Mouse (Mus musculus) left cerebral cortex, adult 18-20 months (tissue): Measurements from ENCODE around the gene Gjc1. TPM values are rescaled to one million over a fixed set of nuclear protein-coding genes. Genes with fewer than 3 reads are reported as not detected.

Experiments
- DNase-seq, 2 experiments: peaks; one replicate each; pipeline ENCODE4 v3.0.0; 2021 to 2022; ENCODE audit warnings: low spot score in 2 of 2, mixed read lengths in 1 of 2
- total RNA-seq, 2 experiments: library from RNA; stranded (reverse); gene quantifications; 2 replicates each; pipeline ENCODE4 v1.2.3; 2021

Gene Gjc1
- total RNA-seq, 2 experiments from 2014 or later = 3.2 to 4.8 TPM

DNA sequence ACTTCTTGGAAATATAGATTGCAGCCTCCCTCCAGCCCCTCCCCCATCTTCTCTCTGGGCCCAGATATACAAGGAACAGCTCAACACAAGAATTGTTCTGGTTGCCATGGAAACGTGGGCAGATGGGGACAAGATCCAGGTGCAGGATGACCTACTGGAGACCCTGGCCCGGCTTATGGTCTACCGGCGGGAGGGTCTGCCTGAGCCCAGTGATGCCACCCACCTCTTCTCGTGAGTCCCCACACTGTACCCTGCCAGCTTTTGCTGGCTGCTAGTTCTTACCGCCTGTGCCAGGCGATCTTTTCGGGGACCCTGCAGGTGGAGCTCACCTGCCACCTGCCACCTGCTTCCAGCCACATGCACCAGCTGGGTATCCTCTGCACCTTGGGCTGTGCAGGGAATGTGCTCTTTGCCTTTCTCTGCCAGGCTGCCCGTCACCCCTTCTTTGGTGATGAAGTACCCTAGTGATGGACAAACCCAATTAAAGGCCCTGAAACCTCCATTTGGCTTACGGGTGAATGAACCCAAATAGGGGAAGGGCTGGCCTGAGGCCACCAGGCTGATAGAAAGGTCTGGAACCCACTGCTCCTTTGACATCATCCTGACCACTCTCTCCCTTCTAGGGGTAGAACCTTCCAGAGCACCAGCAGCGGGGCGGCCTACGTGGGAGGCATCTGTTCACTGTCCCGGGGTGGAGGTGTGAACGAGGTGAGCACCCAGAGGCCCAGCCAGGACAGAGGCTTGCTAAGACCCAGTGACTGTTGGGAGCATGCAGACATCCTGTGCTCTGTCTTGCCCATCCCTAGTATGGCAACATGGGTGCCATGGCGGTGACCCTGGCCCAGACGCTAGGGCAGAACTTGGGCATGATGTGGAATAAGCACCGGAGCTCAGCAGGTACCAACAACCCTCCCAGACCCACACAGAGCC is 46.5 kb downstream of the Gjc1 start:
- DNase-seq = no peak

DNA sequence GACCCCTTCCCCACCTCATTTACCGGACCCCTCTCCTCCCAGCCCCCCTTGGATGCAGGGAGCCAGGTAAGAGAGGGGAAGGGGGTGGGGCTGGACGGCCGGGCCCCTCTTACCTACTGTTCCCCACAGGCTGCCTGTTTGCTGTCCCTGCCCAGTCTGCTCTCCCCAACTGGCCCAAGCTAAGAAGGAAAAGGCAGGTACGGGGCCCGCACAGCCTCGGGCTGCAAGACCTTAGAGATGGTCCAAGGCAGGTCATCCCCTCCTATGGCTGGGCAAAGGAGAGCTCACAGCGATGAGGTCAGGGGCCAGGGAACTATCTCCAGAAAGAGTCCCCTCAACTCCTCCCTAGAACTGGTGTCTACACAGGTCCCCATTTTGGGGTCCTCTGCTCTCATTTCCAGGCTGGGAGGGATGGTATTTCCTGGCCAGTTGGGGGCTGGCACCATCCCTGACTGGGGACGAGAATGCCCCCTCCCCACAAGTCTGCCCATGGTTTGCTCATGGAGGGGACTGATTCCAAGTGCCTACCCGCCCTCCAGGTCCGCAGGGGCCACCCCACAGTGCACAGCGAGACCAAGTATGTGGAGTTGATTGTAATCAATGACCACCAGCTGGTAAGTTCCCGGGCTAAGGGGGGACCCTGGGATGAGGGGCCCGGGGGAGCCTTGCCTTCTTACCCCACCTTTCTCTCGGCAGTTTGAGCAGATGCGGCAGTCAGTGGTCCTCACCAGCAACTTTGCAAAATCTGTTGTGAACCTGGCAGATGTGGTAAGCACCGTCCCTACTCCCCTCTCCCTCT is 47.4 kb downstream of the Gjc1 start:
- no peak for DNase-seq

DNA sequence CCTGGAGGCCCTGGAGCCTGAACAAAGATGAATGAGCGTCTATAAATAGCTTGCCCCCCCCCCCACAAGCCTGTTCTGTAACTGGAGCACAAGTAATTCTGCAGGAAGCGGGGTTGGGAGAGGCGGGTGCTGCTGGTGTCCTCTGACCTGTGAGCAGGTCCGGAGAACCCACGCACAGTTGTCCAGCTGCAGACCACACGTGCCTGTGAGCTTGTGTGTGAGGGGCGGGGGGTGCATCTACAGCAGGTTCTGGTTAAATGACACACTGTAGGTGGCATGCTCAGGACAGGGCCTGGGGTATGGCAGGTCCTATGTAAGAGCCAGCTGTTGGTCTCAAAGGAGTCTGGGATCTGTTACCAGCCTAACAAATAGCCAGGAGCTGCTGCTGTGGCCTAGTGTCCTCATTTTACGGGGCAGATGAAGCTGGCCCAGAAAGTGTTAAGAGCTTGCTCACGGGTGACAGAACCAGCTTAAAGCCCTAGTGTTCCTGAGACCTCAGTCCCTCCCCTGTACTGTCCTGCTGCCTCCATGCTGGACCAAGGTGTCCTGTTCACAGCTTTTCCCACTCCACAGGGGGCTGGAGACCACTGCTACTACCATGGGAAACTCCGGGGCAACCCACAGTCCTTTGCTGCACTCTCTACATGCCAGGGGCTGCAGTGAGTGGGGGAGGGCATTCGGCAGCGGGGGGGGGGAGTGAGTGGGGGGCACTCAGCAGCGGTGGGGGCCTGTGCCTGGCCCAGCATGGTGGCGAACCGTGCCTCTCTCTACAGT is 48.7 kb downstream of the Gjc1 start:
- no peak for DNase-seq

DNA sequence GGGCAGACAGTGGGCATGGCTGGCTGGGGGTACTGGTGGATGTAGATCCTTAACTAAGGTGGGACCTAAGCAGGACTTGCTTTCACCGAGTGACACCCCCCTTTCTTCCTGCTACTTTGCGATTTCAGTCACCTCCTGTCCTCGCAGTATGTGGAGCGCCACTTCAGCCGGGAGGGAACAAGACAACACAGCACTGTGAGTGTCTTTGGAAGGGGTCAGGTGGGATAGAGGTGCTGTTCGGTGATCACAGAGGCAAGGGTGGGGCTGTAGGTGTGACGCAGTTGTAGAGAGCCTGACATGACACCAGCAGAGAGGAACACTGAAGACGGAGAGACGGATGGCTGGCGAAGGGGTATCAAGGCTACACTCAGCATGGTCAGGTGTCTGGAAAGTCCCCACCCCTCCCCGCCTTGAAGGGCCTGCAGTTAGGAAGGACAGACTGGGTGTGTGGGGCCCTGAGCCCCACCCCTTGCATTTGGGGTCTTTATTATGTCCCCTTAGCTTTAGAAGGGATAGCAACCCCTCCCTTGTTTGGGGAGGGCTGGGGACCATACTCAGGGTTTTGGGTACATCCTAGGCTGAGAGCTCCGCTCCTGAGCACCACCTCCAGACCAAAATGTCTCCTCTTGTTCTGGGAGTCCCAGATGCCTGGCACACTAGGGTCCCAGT is 49.4 kb downstream of the Gjc1 start:
- no peak for DNase-seq

DNA sequence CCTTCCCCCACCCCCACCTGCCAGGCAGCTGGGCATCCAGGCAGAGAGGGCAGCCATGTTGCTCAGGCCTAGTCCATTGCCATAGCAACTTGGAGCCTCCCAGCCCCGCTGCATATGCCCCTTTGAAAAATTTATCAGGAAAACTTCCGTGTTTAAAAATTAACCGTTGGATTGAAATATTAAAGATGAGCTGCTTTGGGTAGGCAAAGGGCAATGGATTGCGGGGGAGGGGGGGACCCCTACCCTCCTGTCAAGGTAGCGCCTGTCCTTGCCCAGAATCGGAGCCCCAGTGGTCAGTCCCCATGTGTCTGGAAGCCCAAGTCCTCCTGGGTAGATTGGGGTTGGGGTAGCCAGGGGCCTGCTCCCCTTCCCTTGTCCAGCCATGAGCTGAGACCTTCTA is 50.4 kb downstream of the Gjc1 start:
- no peak for DNase-seq

DNA sequence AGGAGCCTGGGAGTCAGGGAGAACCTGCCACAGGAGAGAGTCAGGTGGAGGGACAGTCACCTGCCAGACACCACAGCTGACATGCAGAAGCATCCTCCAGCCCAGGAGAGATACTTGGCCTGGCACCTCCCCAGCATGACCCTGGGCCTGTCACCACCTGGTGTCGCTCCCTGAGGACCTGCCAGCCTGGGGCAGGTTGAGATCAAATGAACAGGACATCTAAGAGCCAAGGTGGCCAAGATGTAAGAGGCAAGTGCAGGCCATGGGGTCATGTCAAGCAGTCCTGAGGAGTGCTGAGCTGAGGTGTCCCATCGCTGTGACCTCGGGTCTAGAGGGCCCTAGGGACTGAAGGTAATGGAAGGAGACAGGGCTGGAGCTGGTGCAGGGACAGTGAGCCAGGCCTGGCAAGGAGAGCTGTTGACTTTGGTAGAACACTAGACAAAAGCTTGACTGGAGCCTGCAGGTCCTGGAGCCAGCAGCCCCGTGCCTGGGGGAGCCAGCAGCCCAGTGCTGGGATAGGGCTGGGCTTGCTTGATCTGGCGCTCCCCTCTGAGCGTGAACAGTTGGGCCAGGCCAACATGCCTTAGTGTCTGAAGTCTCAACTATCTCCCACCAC is 52.3 kb downstream of the Gjc1 start:
- DNase-seq = no peak

DNA sequence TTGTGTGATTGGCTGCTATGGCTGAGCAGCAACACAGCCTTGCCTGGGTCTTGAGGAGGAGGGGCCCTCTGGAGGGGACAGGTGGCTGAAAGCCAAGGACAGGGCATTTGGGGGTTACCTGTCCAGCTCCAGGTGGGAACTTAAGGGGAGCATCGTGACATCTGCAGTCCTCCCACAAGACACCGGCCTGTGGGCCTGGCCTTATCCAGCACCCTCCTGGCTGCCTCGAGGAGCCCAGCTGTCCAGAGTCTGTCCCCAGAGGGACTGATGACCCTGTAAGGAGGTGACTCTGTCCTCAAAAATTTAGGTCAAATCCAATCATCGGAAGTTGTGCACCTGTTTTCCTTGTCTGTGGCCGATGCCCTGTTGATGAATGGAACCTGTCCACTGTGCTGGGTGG is 54.1 kb downstream of the Gjc1 start:
- DNase-seq = no peak

DNA sequence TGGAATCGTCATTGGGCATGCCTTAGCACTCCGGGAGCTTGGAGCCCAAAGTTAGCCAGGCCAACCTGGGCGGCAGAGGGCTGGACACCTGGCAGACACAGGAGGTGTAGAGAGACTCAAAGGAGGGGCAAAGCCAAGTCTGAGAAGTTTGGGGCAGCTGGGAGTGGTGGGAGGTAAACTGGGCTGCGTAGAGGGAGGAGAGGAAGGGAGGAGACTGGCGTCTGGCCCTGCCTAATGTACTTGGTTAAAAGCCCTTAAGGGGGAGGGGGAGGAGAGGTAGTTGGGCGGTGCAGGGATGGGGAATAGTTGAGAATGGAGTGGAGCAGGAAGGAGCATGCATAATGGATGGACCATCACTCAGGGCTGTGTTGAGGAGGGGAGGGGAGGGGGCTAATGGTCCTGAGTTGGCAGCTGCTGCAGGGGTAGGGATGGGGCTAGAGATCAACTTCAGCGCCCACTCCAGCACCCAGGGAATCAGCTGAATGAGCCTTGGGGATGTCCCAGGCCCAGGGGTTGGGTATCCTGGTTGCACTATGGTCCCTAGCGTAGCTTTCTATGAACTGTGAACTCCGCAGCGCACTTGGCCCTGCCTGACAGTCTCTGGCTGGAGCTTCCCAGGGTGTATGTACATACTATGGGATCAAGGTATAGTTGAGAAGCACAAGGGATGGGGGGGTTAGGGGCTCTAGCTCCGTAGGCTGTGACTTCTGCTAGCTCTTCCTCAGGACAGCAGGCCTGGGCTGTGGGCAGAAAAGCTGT is 56.3 kb downstream of the Gjc1 start:
- no peak for DNase-seq

DNA sequence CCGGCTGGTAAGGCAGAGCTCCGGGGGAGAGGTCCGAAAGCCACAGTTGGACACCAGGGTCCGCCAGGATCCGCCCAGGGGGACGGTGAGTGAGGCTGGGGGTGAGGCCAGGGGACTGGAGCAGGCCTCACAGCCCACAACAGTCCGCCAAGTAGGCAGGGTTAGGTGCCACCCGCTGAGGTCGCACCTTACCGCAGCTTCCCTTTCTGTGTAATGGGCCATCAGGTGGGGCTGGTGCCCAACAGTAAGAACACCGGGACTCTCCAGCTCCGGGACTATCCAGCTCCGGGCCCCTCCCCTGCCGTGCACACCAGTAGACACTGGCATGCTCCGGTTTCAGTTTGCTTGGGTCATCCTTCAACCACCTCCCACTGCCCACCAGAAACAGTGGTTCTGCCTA is 57.3 kb downstream of the Gjc1 start:
- no peak for DNase-seq

DNA sequence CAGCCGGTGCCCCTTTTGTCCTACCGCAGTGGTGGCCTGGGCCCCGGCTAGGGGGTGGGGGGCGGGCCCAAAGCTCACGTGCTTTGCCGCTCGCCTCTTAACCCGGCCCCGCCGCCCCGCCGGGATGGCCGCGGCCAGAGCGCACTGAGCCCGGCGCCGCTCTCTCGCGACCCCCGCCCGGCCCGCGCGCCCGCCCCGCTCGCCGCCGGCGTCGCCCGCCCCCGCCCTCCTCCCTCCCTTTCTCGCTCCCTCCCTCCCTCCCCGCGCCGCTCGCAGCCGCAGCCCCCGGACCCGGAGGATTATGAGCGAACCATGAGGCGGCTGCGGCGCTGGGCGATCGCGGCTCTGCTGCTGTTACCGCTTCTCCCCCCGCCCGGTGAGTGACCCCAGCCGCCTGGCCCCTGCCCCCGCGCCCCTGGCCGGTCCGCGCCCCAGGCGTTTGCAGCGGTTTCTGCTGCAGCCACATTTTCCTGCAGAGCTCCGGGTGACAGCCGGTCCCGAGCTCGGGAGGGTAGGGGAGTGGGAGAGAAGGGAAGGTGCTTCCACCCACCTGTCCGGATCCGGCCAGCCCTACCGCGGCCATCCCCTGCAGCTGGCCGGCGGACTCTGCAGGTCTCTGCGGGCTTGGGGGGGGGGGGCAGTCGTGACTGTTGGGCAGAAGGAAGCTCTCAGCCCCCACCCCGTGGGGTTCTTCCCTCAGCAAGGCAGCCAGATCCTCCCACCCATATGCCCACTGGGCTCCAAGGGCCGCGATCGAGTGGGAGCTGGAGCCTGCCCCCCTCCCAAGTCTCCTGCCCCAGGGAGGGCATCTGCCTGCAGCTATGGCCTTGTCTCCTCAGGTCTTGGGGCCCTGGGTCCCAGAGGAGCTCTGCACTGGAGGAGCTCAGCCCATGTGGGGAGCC is 57.9 kb downstream of the Gjc1 start, which contains the start of gene Adam11:
TSS of gene Adam11 (plus strand) at position 131 of the 902 bp plus-strand sequence.
- no peak for DNase-seq

DNA sequence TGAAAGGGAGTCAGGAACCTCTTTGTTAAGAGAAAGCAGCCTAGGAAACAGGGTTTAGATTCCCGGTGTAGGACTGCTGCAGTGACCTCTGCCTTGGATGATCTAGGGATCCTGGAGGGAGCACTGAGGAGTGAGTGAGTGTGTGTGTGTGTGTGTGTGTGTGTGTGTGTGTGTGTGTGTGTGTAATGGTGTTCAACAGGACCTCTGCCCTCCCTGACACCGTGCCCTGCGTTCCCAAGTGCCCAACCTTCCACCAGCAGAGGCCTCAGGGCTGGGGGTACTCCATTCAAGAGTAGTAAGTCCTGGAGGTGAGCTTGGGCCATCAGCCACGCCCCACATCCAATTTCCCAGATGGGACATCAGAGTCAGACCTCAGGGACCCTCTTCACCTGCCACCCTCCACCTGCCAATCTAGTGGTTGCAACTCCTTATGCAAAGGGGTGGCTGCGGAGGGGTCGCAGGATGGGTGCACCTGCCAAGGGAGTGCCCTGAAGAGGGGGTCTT is 58.6 kb downstream of the Gjc1 start:
- no peak for DNase-seq

DNA sequence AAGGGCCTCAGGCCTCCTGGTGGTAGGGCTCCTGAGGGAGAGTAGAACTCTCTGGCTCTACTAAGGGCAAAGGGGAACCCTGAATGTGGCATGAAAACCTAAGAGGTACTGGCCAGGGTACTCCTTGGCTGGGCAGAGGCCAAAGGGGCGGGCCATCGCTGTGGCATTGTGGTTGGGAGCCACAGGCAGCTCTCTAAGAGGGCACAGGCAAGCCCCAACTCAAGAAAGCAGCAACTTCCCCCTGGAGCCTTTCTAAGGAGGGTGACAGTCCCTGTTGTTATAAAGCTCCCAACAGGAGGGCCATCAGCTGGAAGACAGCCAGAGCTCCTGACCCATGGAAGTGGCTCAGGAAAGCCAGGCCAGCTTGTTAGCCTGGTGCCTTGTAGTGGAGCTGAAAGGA is 60.5 kb downstream of the Gjc1 start:
- DNase-seq = no peak

DNA sequence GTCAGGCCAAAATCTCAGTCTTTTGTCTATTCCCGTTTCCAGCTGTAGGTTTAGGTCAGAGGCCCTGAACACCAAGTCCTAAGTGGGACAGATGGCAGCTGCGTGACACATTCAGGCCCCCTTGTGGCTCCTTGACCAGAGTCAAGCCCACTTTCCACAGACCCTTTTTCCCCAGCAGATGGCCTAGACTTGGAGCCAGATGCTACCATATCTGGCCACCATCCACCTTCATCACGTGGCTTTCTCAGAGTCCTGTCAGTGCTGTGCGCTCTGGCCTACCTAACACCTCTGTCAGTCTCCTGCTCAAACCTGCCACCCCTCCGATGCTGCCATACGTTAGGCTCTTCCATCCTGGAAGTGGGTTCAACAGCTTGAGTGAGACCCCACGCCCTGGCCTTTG is 64.1 kb downstream of the Gjc1 start:
- DNase-seq = no peak

DNA sequence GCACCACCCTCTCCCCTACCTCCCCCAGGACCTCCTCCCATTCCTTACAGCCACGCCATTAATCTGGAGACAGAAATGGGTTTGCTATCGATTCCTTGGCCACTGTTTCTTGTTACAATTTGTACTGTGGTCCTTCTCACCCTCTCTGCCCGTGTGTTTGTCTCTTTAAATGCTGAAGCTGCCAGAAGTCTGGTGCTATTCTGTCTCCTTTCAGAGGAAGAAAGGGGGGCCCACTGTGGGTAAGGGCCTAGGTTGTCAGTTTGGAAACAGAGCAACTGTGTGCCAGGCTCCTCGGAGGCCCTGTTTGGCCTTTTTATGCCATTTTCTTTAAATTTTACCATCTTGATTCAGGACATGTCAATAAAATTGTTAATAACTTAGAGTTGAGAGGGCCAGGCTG is 65.1 kb downstream of the Gjc1 start:
- no peak for DNase-seq

DNA sequence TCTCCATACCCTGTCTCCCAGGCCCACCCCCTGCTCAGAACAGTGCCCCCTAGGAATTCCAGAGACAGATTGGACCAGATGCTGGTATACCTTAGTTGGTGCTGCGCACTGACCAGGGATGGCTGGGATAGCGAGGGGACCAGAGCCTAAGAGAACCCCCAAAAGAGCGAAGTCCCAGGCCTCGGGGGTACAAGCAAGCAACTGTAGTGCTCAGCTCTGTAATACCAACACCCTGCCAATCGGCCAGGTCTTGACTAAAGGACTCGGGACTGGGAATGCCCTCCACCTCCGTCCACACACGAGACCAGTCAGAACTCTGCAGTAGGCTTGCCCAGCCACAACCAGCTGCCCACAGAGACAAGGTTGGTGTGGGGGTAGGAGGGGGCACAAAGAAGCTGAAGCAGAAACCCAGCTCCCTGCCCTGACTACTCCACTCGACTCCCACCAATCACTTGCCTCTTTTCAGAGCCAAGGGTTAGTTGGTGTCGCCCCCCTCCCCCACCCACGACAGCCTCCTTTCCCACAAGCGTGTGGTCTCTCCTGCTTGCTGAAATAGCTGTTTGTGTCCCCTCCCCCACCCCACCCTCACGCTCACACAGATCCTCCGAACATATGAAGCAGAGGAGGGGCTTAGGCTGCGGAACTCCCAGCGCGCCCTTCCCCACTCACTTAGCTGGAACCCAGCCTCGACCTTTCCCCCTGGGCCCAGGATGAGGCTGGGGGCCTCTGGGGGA is 65.7 kb downstream of the Gjc1 start:
- DNase-seq = no peak

DNA sequence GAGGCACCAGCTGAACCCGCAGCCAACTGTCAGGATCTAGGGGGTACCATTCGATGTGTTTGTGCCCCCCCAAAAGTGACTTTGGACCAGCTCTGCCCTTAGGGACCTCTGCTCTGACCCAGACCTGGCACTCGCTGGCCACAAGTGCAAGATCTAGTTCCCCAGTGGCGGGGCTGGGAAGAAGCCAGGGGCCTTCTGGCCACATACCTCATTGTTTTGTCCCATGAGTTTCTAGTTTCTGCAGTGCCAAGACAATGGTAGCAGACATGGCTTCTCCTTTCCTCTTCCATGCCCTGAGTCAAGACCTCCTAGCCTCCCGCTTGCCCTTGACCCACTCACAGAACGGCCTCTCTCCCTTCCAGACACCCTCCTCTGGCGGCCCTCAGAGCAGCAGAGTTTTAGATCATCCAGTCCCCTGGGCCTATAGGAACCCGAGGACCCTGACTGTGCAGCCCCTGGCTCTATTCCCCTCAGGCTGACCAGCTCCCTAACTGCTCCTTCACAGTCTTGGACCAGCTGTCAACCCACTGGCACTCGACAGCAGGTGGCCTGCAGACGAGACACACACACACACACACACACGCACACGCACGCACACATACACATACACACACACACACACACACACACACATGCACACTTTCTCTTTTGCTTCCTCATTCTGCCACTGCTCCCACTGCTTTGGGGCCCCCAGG is 66.5 kb downstream of the Gjc1 start:
- DNase-seq = no peak

DNA sequence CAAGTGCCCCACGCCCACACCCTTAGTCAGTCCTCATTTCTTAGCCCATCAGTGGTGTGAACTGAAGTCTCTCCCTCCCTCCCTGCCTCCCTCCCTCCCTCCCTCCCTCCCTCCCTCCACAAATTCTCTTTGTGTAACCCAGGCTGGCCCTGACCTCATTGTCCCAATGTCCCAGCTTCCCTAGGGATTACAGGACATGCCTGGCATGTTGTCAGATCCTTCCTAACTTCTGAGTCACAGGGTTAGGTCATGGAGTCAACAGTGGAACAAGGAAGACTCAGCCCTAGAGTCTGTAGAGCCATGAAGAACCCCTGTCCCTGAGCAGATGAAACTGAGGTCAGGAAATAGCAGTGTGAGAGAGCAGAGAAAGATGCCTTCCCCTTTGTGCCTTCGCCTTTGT is 69.8 kb downstream of the Gjc1 start:
- no peak for DNase-seq
